Mouse (Mus musculus) bone marrow, adult 2 months (tissue): ENCODE measurements around the gene Aldh3b3.

Experiments used
- CTCF ChIP-seq: fragments of 200-500 bp; IDR thresholded peaks from 2 replicates; pipeline ENCODE4 v1.5.1; 2011; ENCODE audit warnings: low read length, control low read depth; ENCODE audit not compliant: control insufficient read depth, insufficient read depth
- POLR2A ChIP-seq: fragments of 200-500 bp; IDR thresholded peaks from 2 replicates; pipeline ENCODE4 v1.6.1; 2011; ENCODE audit warnings: low read depth, mild to moderate bottlenecking, control low read depth, low read length, borderline replicate concordance; ENCODE audit not compliant: control insufficient read depth

- TF ChIP-seq CTCF (no peak), POLR2A (no peak)
Observed at GRCm38 (mm10) chr19:3991562-3991961, 33.1 kb downstream of the Aldh3b3 start.
